Mouse (Mus musculus) neural tube, embryonic 11.5 days (tissue): Measurements from ENCODE around the gene Ctnna3. TPM values are rescaled to one million over a fixed set of nuclear protein-coding genes. Genes with fewer than 3 reads are reported as not detected.

Source experiments
- ATAC-seq: fragments of 200-750 bp; cut with Nextera tagmentation; 2 replicates; pipeline ENCODE4 v1.8.0; 2017; ENCODE audit warnings: moderate number of reproducible peaks, mild to moderate bottlenecking, moderate TSS enrichment, moderate library complexity; ENCODE audit not compliant: insufficient read depth, low FRiP score, low TSS enrichment
- DNase-seq: peaks from one replicate; pipeline ENCODE4 v3.0.0-alpha.2; 2015; ENCODE audit warnings: low spot score
- H3K27ac ChIP-seq: fragments of 300-500 bp; sonication (generic); 2 replicates; pipeline ENCODE4 v1.5.1; 2014; ENCODE audit warnings: low read depth, mild to moderate bottlenecking, low read length
- H3K27me3 ChIP-seq: fragments of 300-500 bp; sonication (generic); 2 replicates; pipeline ENCODE4 v1.6.1; 2014; ENCODE audit warnings: mild to moderate bottlenecking, low read length, mixed read lengths; ENCODE audit not compliant: control insufficient read depth, insufficient read depth
- H3K36me3 ChIP-seq: fragments of 300-500 bp; sonication (generic); 2 replicates; pipeline ENCODE4 v1.6.1; 2014; ENCODE audit warnings: mild to moderate bottlenecking, low read length, moderate library complexity, mixed read lengths; ENCODE audit not compliant: control insufficient read depth, insufficient read depth
- H3K4me1 ChIP-seq: fragments of 300-500 bp; sonication (generic); 2 replicates; pipeline ENCODE4 v1.6.1; 2014; ENCODE audit warnings: low read length, mixed read lengths; ENCODE audit not compliant: control insufficient read depth, insufficient read depth
- H3K4me2 ChIP-seq: fragments of 300-500 bp; sonication (generic); 2 replicates; pipeline ENCODE4 v1.6.1; 2014; ENCODE audit warnings: low read depth, mild to moderate bottlenecking, moderate library complexity
- H3K4me3 ChIP-seq: fragments of 300-500 bp; sonication (generic); 2 replicates; pipeline ENCODE4 v1.5.1; 2014; ENCODE audit warnings: low read depth, low read length
- H3K9ac ChIP-seq: fragments of 300-500 bp; sonication (generic); 2 replicates; pipeline ENCODE4 v1.6.1; 2014; ENCODE audit warnings: mild to moderate bottlenecking, low read length
- H3K9me3 ChIP-seq: fragments of 300-500 bp; sonication (generic); 2 replicates; pipeline ENCODE4 v1.6.1; 2016; ENCODE audit warnings: low read length; ENCODE audit not compliant: control insufficient read depth
- WGBS: fragments of 180-500 bp; shearing (Covaris S2); extraction: QIAGEN DNeasy Blood & Tissue Kit; methylation state at CpG from one replicate; pipeline ENCODE4 v1.1.7; 2014; 5-methylcytosine and 5-hydroxymethylcytosine counted together
- polyA plus RNA-seq: library from polyadenylated mRNA; unstranded; fragments of >200 nt; fragmentation: Nextera tagmentation; extraction: Ambion mirVana; gene quantifications from 2 replicates; pipeline ENCODE4 v1.2.1, GENCODE M21; 2014

Ctnna3 gene
- polyA plus RNA-seq, 1 experiment from 2014 or later = 0.33 TPM

GRCm38 (mm10) chr10:64039760-64040535 lies 610.0 kb downstream of the Ctnna3 start:
- no peak overlapping the region for H3K9ac ChIP-seq
- no peaks in the 10 kb centered on the region for H3K9me3 ChIP-seq
- no peaks in the 10 kb centered on the region for H3K27me3 ChIP-seq
- no peaks in the 10 kb centered on the region for H3K36me3 ChIP-seq
- no peak overlapping the region for H3K4me2 ChIP-seq
- DNase-seq (no peak), ATAC-seq (no peak)
- WGBS = 85% methylated on average over 17 of the region's 17 CpGs
- no peak overlapping the region for H3K27ac ChIP-seq
- H3K4me1 ChIP-seq = no peaks in the 10 kb centered on the region
- no peak overlapping the region for H3K4me3 ChIP-seq

- no peaks in the 10 kb centered on the region for H3K9me3 ChIP-seq
Measured at GRCm38 (mm10) chr10:64041218-64041617, 611.3 kb downstream of the Ctnna3 start.

GRCm38 (mm10) chr10:64041892-64042291 lies 612.0 kb downstream of the Ctnna3 start:
- ATAC-seq = no peak
- WGBS = 83% methylated on average over 11 of the region's 11 CpGs
- no peak overlapping the region for H3K4me2 ChIP-seq

More at GRCm38 (mm10) chr10:64041218-64041617, 611.3 kb downstream of the Ctnna3 start:
- H3K36me3 ChIP-seq = no peaks in the 10 kb centered on the region
- no peaks in the 10 kb centered on the region for H3K27me3 ChIP-seq
- H3K27ac ChIP-seq = no peak overlapping the region
- DNase-seq (no peak), ATAC-seq (no peak)
- no peak overlapping the region for H3K4me3 ChIP-seq
- no peaks in the 10 kb centered on the region for H3K4me1 ChIP-seq
- WGBS = 89% methylated on average over 7 of the region's 7 CpGs
- H3K4me2 ChIP-seq = no peak overlapping the region
- H3K9ac ChIP-seq = no peak overlapping the region

GRCm38 (mm10) chr10:64049151-64049550 lies 619.3 kb downstream of the Ctnna3 start:
- Histone ChIP-seq H3K4me1 (no peaks in the 10 kb centered on the region), H3K9me3 (no peaks in the 10 kb centered on the region), H3K36me3 (no peaks in the 10 kb centered on the region), H3K9ac (no peak overlapping the region), H3K27me3 (no peaks in the 10 kb centered on the region), H3K27ac (no peak overlapping the region), H3K4me3 (no peak overlapping the region), H3K4me2 (no peak overlapping the region)
- no peak for ATAC-seq
- 95% methylated on average over 6 of the region's 6 CpGs for WGBS
- no peak for DNase-seq

More at GRCm38 (mm10) chr10:64041892-64042291, 612.0 kb downstream of the Ctnna3 start:
- Histone ChIP-seq H3K4me3 (no peak overlapping the region), H3K27ac (no peak overlapping the region), H3K36me3 (no peaks in the 10 kb centered on the region), H3K9ac (no peak overlapping the region), H3K9me3 (no peaks in the 10 kb centered on the region), H3K4me1 (no peaks in the 10 kb centered on the region), H3K27me3 (no peaks in the 10 kb centered on the region)
- no peak for DNase-seq

- no peaks in the 10 kb centered on the region for H3K9me3 ChIP-seq
- H3K36me3 ChIP-seq = no peaks in the 10 kb centered on the region
- no peak overlapping the region for H3K4me2 ChIP-seq
- H3K27ac ChIP-seq = no peak overlapping the region
- H3K4me3 ChIP-seq = no peak overlapping the region
- no peak for DNase-seq
- no peaks in the 10 kb centered on the region for H3K27me3 ChIP-seq
- 82% methylated on average over 6 of the region's 6 CpGs for WGBS
- ATAC-seq = no peak
- no peaks in the 10 kb centered on the region for H3K4me1 ChIP-seq
- H3K9ac ChIP-seq = no peak overlapping the region
Measured at GRCm38 (mm10) chr10:64049946-64050345, 620.0 kb downstream of the Ctnna3 start.

DNA sequence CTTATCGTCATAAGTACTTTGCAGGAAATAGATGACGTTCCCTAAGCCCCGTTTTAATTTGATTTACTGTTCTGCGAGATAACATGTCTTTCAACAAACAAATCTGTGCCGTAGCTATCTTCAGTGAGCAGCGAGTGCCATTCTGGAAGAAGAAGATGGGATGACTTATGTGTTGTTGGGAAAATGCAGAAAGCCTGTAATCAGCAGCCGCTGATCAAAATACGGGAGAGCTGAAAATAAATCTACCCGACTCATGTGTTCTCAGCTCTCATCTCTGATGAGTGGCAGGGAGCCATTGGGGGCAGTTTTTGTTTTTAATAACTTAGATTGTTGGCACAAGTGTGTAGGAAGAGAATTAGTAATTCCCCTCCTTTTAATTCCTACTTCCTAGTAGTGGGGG lies 633.8 kb downstream of the Ctnna3 start:
- no peak overlapping the region for H3K27ac ChIP-seq
- H3K27me3 ChIP-seq = no peaks in the 10 kb centered on the region
- no peak overlapping the region for H3K4me2 ChIP-seq
- H3K9ac ChIP-seq = no peak overlapping the region
- 87% methylated on average over 9 of the region's 9 CpGs for WGBS
- H3K4me1 ChIP-seq = no peaks in the 10 kb centered on the region
- DNase-seq (no peak), ATAC-seq (no peak)
- no peaks in the 10 kb centered on the region for H3K9me3 ChIP-seq
- no peaks in the 10 kb centered on the region for H3K36me3 ChIP-seq
- H3K4me3 ChIP-seq = no peak overlapping the region

DNA sequence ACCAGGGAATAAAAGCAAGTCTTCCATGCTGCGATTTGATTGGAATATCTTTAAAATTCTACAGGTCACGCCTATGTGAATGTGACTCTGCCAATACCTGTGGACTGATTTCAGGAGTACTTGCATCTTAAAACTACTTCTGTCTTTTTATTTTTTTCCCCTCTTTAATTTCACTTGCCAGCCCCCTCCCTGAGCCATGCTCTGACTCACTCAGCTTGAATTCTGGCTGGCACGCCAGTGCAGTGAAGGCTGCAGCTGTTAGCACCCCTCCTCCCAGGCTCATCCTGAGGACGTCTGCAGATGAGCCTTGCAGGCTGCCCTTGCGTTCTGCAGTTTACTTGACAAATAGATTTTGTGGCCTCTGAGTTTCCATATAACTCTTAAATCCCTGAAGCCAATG lies 646.0 kb downstream of the Ctnna3 start:
- DNase-seq (no peak), ATAC-seq (no peak)
- no peak overlapping the region for H3K4me3 ChIP-seq
- H3K9ac ChIP-seq = no peak overlapping the region
- 0 out of 2 replicates have a peak, but pooled peaks cover 4% of the 10 kb centered on the region for H3K4me1 ChIP-seq
- no peak overlapping the region for H3K27ac ChIP-seq
- 26% methylated on average over 5 of the region's 5 CpGs for WGBS
- H3K27me3 ChIP-seq = no peaks in the 10 kb centered on the region
- no peaks in the 10 kb centered on the region for H3K36me3 ChIP-seq
- H3K4me2 ChIP-seq = no peak overlapping the region
- H3K9me3 ChIP-seq = no peaks in the 10 kb centered on the region

GRCm38 (mm10) chr10:64076410-64077052 lies 646.6 kb downstream of the Ctnna3 start:
- Histone ChIP-seq H3K9me3 (no peaks in the 10 kb centered on the region), H3K4me3 (no peak overlapping the region), H3K27ac (no peak overlapping the region), H3K9ac (no peak overlapping the region), H3K4me2 (no peak overlapping the region), H3K36me3 (no peaks in the 10 kb centered on the region), H3K27me3 (no peaks in the 10 kb centered on the region), H3K4me1 (0 out of 2 replicates have a peak, but pooled peaks cover 4% of the 10 kb centered on the region)
- WGBS = 58% methylated on average over 10 of the region's 10 CpGs
- no peak for DNase-seq
- no peak for ATAC-seq

GRCm38 (mm10) chr10:64082345-64082744 lies 652.4 kb downstream of the Ctnna3 start:
- H3K4me3 ChIP-seq = no peak overlapping the region

More at GRCm38 (mm10) chr10:64082345-64082744, 652.4 kb downstream of the Ctnna3 start:
- H3K4me2 ChIP-seq = no peak overlapping the region
- DNase-seq (no peak), ATAC-seq (no peak)
- H3K27me3 ChIP-seq = no peaks in the 10 kb centered on the region
- H3K9me3 ChIP-seq = no peaks in the 10 kb centered on the region
- no peak overlapping the region for H3K9ac ChIP-seq
- H3K36me3 ChIP-seq = no peaks in the 10 kb centered on the region
- WGBS = 80% methylated on average over 3 of the region's 3 CpGs
- 0 out of 2 replicates have a peak, but pooled peaks cover 3% of the 10 kb centered on the region for H3K4me1 ChIP-seq
- H3K27ac ChIP-seq = no peak overlapping the region
